Mouse (Mus musculus) C2C12 (cell line): ENCODE results near the gene Dph1. TPM values are rescaled to one million over a fixed set of nuclear protein-coding genes. Genes with fewer than 3 reads are reported as not detected.

Experiments used
- H3K27me3 ChIP-seq: one replicate; pipeline ENCODE4 v1.6.1; 2011; ENCODE audit not compliant: control insufficient read depth, insufficient read depth, insufficient read length
- H3K36me3 ChIP-seq: one replicate; pipeline ENCODE4 v1.6.1; 2011; ENCODE audit not compliant: control insufficient read depth, insufficient read depth
- H3K4me3 ChIP-seq: one replicate; pipeline ENCODE4 v1.5.1; 2011; ENCODE audit warnings: mild to moderate bottlenecking, control low read depth; ENCODE audit not compliant: poor library complexity, insufficient read depth, severe bottlenecking
- H3K79me2 ChIP-seq: one replicate; pipeline ENCODE4 v1.6.1; 2011; ENCODE audit not compliant: control insufficient read depth, insufficient read depth
- H3K79me3 ChIP-seq: one replicate; pipeline ENCODE4 v1.6.1; 2011; ENCODE audit warnings: low read depth, control low read depth
- H3ac ChIP-seq: one replicate; pipeline ENCODE3; 2011; ENCODE audit warnings: low read depth; ENCODE audit not compliant: control insufficient read depth, insufficient read length
- CEBPB ChIP-seq: IDR thresholded peaks from one replicate; pipeline ENCODE4 v1.6.1; 2011; ENCODE audit warnings: low read depth, mild to moderate bottlenecking, control low read depth, moderate library complexity
- CTCF ChIP-seq: IDR thresholded peaks from one replicate; pipeline ENCODE4 v1.5.1; 2011; ENCODE audit not compliant: control insufficient read depth, insufficient read depth, insufficient read length
- FOSL1 ChIP-seq: IDR thresholded peaks from one replicate; pipeline ENCODE4 v1.8.0; 2011; ENCODE audit warnings: mild to moderate bottlenecking, low read length; ENCODE audit not compliant: poor library complexity, insufficient read depth, severe bottlenecking
- MAX ChIP-seq: IDR thresholded peaks from one replicate; pipeline ENCODE4 v1.6.1; 2011; ENCODE audit warnings: mild to moderate bottlenecking, control low read depth
- MYOD1 ChIP-seq: IDR thresholded peaks from one replicate; pipeline ENCODE4 v1.6.1; 2011; ENCODE audit warnings: low read depth; ENCODE audit not compliant: control insufficient read depth, insufficient read length
- MYOG ChIP-seq: IDR thresholded peaks from one replicate; pipeline ENCODE4 v1.6.1; 2011; ENCODE audit not compliant: control insufficient read depth, insufficient read length; ENCODE audit errors: extremely low read depth
- USF1 ChIP-seq: IDR thresholded peaks from one replicate; pipeline ENCODE4 v1.6.1; 2011; ENCODE audit warnings: low read depth, mild to moderate bottlenecking, control low read depth, moderate library complexity
- polyA plus RNA-seq: library from polyadenylated mRNA; unstranded; fragments of >200 nt; fragmentation: generic; extraction: Trizol; gene quantifications from one replicate; pipeline ENCODE4 v1.2.1, GENCODE M21; 2012; ENCODE audit warnings: missing spikeins

Gene Dph1
- polyA plus RNA-seq, 1 experiment = 19.6 TPM

- Histone ChIP-seq H3K79me3 (no peaks in the 10 kb centered on the region), H3K27me3 (no peaks in the 10 kb centered on the region), H3ac (no peak overlapping the region), H3K36me3 (no peaks in the 10 kb centered on the region), H3K4me3 (no peak overlapping the region), H3K79me2 (no peaks in the 10 kb centered on the region)
- TF ChIP-seq USF1 (no peak), MYOG (no peak), FOSL1 (no peak), MYOD1 (no peak), MAX (no peak), CTCF (no peak), CEBPB (no peak)
Measured at GRCm38 (mm10) chr11:75166861-75167642, 24.0 kb downstream of the Dph1 start.

- Histone ChIP-seq H3ac (no peak overlapping the region), H3K79me3 (no peaks in the 10 kb centered on the region), H3K4me3 (no peak overlapping the region), H3K27me3 (no peaks in the 10 kb centered on the region), H3K36me3 (no peaks in the 10 kb centered on the region), H3K79me2 (no peaks in the 10 kb centered on the region)
- no peak for TF ChIP-seq FOSL1
Measured at GRCm38 (mm10) chr11:75166193-75166842, 24.7 kb downstream of the Dph1 start.

GRCm38 (mm10) chr11:75165441-75166192 is 25.4 kb downstream of the Dph1 start:
- Histone ChIP-seq H3K27me3 (no peaks in the 10 kb centered on the region), H3K79me3 (no peaks in the 10 kb centered on the region), H3ac (no peak overlapping the region), H3K79me2 (no peaks in the 10 kb centered on the region), H3K36me3 (no peaks in the 10 kb centered on the region), H3K4me3 (no peak overlapping the region)
- TF ChIP-seq USF1 (no peak), CEBPB (no peak)

GRCm38 (mm10) chr11:75164750-75165149 is 26.3 kb downstream of the Dph1 start:
- Histone ChIP-seq H3ac (no peak overlapping the region), H3K36me3 (peaks cover 3% of the 10 kb centered on the region), H3K79me2 (no peaks in the 10 kb centered on the region), H3K4me3 (no peak overlapping the region), H3K27me3 (no peaks in the 10 kb centered on the region), H3K79me3 (no peaks in the 10 kb centered on the region)
- TF ChIP-seq MYOG (no peak), USF1 (no peak), FOSL1 (no peak)

GRCm38 (mm10) chr11:75164051-75164450 is 27.0 kb downstream of the Dph1 start:
- H3K79me2 ChIP-seq = no peaks in the 10 kb centered on the region
- H3K36me3 ChIP-seq = peaks cover 9% of the 10 kb centered on the region
- H3K27me3 ChIP-seq = no peaks in the 10 kb centered on the region

GRCm38 (mm10) chr11:75163379-75163778 is 27.7 kb downstream of the Dph1 start:
- no peak for TF ChIP-seq CTCF
- TF ChIP-seq MYOG = no peak
- TF ChIP-seq USF1 = no peak
- no peak for TF ChIP-seq CEBPB
- TF ChIP-seq MAX = no peak
- TF ChIP-seq MYOD1 = no peak
- TF ChIP-seq FOSL1 = no peak
- H3K79me3 ChIP-seq = no peaks in the 10 kb centered on the region
- H3K36me3 ChIP-seq = peaks cover 16% of the 10 kb centered on the region
- H3ac ChIP-seq = no peak overlapping the region
- no peaks in the 10 kb centered on the region for H3K79me2 ChIP-seq
- no peak overlapping the region for H3K4me3 ChIP-seq
- no peaks in the 10 kb centered on the region for H3K27me3 ChIP-seq

More at GRCm38 (mm10) chr11:75164051-75164450, 27.0 kb downstream of the Dph1 start:
- no peaks in the 10 kb centered on the region for H3K79me3 ChIP-seq
- H3K4me3 ChIP-seq = no peak overlapping the region
- no peak for TF ChIP-seq USF1
- no peak for TF ChIP-seq MYOD1
- no peak for TF ChIP-seq CEBPB
- no peak for TF ChIP-seq FOSL1
- TF ChIP-seq CTCF = no peak
- TF ChIP-seq MAX = no peak
- no peak for TF ChIP-seq MYOG
- no peak overlapping the region for H3ac ChIP-seq
